Comparison of ENCODE assay signal across 8 mouse cellular contexts in the genomic region with DNA sequence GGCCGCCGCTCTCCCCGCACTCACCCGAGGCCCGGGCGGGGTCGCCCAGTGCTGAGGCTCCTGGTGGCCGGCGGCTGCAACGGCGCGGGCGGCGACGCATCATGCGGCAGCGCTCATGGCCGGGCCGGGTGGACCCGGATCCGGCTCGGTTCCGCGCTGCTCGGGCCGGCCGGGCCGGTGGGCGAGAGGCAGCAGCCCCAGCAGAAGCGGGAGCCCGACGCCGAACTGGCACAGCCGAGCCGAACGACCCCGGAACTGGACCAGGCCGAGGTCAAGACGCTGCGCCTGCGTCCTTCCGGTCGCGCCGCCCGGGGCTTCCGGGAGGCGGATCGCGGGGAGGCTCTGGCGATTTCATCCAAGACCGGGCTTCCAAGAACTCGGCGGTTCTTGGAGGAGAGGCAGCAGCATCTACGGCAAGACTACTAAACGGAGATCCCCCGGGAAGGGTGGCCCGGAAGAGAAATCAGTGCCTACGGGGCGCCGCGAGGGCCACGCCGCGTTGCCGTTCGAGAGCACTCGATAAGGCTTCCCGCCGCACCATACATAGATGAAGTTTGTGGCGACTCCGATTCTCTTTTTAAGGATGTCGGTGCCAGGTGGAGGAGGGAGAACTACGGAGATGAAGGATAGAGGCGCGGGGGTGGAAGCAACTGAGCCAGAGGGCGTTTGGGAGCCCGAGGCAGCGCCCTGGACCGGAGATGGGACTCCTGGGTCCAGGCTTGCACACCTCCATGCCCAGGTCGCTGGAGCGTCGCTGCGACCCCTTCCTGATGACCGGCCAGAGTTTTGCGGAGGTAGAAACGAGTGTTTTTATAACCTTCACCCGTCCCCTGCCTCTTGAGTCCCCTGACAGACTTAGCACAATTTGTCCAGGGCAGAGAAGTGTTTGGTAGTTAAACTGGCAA. TPM values are rescaled to one million over a fixed set of nuclear protein-coding genes. Genes with fewer than 3 reads are reported as not detected.
A peak's percentile ranks its signal among the peaks of the same experiment; 100 is the strongest.
DNase-seq lines count a peak whose midpoint lies in the region; ATAC-seq and TF ChIP-seq lines count a peak whose summit lies in the region.

A gene (minus strand): TSS at position 415 of the 905 bp plus-strand sequence.

- peak within 1 kb of the TSS; percentile 85 for H3K4me3 ChIP-seq in bone marrow, adult 2 months (replicated peaks; ENCODE audit: control insufficient read depth, low read depth, low read length)
- H3K4me3 ChIP-seq in embryonic fibroblast, embryonic 13.5 days (ENCODE audit: insufficient read depth, low read length) = peak within 1 kb of the TSS; percentile 94
- H3K4me3 ChIP-seq in heart, embryonic 10.5 days = peak within 1 kb of the TSS; percentile 91
- H3K4me3 ChIP-seq in kidney, embryonic 15.5 days (replicated peaks) = peak within 1 kb of the TSS; percentile 97
- H3K4me3 ChIP-seq in limb, embryonic 15.5 days = peak within 1 kb of the TSS; percentile 88
- peak within 1 kb of the TSS; percentile 94 for H3K4me3 ChIP-seq in midbrain, postnatal 0 days (ENCODE audit: low read depth, low read length)

- H3K9ac ChIP-seq in kidney, embryonic 15.5 days = peak within 1 kb of the TSS; percentile 95
- H3K9ac ChIP-seq in limb, embryonic 15.5 days = peak within 1 kb of the TSS; percentile 84
- peak within 1 kb of the TSS; percentile 92 for H3K9ac ChIP-seq in midbrain, postnatal 0 days (replicated peaks; ENCODE audit: low read length, poor library complexity, severe bottlenecking)

- no peaks in the 10 kb centered on the region for H3K27me3 ChIP-seq in heart, embryonic 10.5 days (ENCODE audit: insufficient read depth, poor library complexity, severe bottlenecking)
- H3K27me3 ChIP-seq in kidney, embryonic 15.5 days = no peaks in the 10 kb centered on the region
- H3K27me3 ChIP-seq in limb, embryonic 15.5 days = no peaks in the 10 kb centered on the region
- no peaks in the 10 kb centered on the region for H3K27me3 ChIP-seq in midbrain, postnatal 0 days (ENCODE audit: insufficient read depth, low read length)

- no peaks in the 10 kb centered on the region for H3K9me3 ChIP-seq in heart, embryonic 10.5 days
- no peaks in the 10 kb centered on the region for H3K9me3 ChIP-seq in kidney, embryonic 15.5 days (replicated peaks)
- H3K9me3 ChIP-seq in limb, embryonic 15.5 days = no peaks in the 10 kb centered on the region
- no peaks in the 10 kb centered on the region for H3K9me3 ChIP-seq in midbrain, postnatal 0 days (ENCODE audit: low read length)

- no peaks in the 10 kb centered on the region for H3K4me1 ChIP-seq in bone marrow, adult 2 months (ENCODE audit: control insufficient read depth, insufficient read depth, low read length)
- peaks cover 8% of the 10 kb centered on the region; the same call in 1 of the 2 replicates for H3K4me1 ChIP-seq in embryonic fibroblast, embryonic 13.5 days (ENCODE audit: control insufficient read depth, insufficient read depth, low read length)
- peaks cover 54% of the 10 kb centered on the region for H3K4me1 ChIP-seq in heart, embryonic 10.5 days
- H3K4me1 ChIP-seq in kidney, embryonic 15.5 days = peaks cover 45% of the 10 kb centered on the region
- H3K4me1 ChIP-seq in limb, embryonic 15.5 days = peaks cover 28% of the 10 kb centered on the region
- H3K4me1 ChIP-seq in midbrain, postnatal 0 days (ENCODE audit: insufficient read depth, low read length) = peaks cover 16% of the 10 kb centered on the region; the same call in 1 of the 2 replicates

- ATAC-seq in kidney, embryonic 15.5 days (replicated peaks; ENCODE audit: low FRiP score) = peak; percentile 71
- peak; percentile 66 for ATAC-seq in limb, embryonic 15.5 days (ENCODE audit: insufficient number of reproducible peaks, low FRiP score, low TSS enrichment, low read depth)
- peak; percentile 78 for ATAC-seq in midbrain, postnatal 0 days (ENCODE audit: low FRiP score)

- peak within 1 kb of the TSS; percentile 85 for H3K27ac ChIP-seq in bone marrow, adult 2 months (ENCODE audit: control insufficient read depth, insufficient read depth, low read depth, low read length, poor library complexity)
- H3K27ac ChIP-seq in embryonic fibroblast, embryonic 13.5 days (ENCODE audit: insufficient read depth, low read length) = peak within 1 kb of the TSS; percentile 79
- peak within 1 kb of the TSS; percentile 93 for H3K27ac ChIP-seq in heart, embryonic 10.5 days
- peak within 1 kb of the TSS; percentile 97 for H3K27ac ChIP-seq in kidney, embryonic 15.5 days
- peak within 1 kb of the TSS; percentile 93 for H3K27ac ChIP-seq in limb, embryonic 15.5 days
- H3K27ac ChIP-seq in midbrain, postnatal 0 days (ENCODE audit: low read depth, low read length) = peak within 1 kb of the TSS; percentile 90

- H3K36me3 ChIP-seq in heart, embryonic 10.5 days = 0 out of 2 replicates have a peak, but pooled peaks cover 8% of the 10 kb centered on the region
- H3K36me3 ChIP-seq in kidney, embryonic 15.5 days = no peaks in the 10 kb centered on the region; the same call in 1 of the 2 replicates
- H3K36me3 ChIP-seq in limb, embryonic 15.5 days = peaks cover 8% of the 10 kb centered on the region; the same call in 1 of the 2 replicates
- no peaks in the 10 kb centered on the region; the same call in 1 of the 2 replicates for H3K36me3 ChIP-seq in midbrain, postnatal 0 days (ENCODE audit: insufficient read depth, low read length)

- peak within 1 kb of the TSS; percentile 82 for H3K4me2 ChIP-seq in kidney, embryonic 15.5 days
- peak within 1 kb of the TSS; percentile 81 for H3K4me2 ChIP-seq in limb, embryonic 15.5 days
- H3K4me2 ChIP-seq in midbrain, postnatal 0 days (ENCODE audit: low read depth, low read length, poor library complexity, severe bottlenecking) = peak within 1 kb of the TSS; percentile 88

- DNase-seq in 416B (ENCODE audit: low read depth) = peak; percentile 70
- peak; percentile 92 for DNase-seq in heart, embryonic 10.5 days (ENCODE audit: low spot score)
- peak; percentile 86 for DNase-seq in midbrain, postnatal 0 days (ENCODE audit: low spot score)
- DNase-seq in spleen, postnatal 14 days (ENCODE audit: low spot score in 2 of 2) = peak; percentile 47 to 66

- WGBS in bone marrow, adult 2 months = under 1% methylated on average over 88 of the region's 88 CpGs
- under 1% methylated on average over 88 of the region's 88 CpGs for WGBS in heart, embryonic 10.5 days
- WGBS in kidney, embryonic 15.5 days = under 1% methylated on average over 88 of the region's 88 CpGs
- under 1% methylated on average over 88 of the region's 88 CpGs for WGBS in limb, embryonic 15.5 days
- WGBS in midbrain, postnatal 0 days = under 1% methylated on average over 80 of the region's 88 CpGs

- TF ChIP-seq POLR2A in bone marrow, adult 2 months (IDR thresholded peaks at IDR 0.05; ENCODE audit: borderline replicate concordance, control insufficient read depth, low read depth, low read length) = no peak
- TF ChIP-seq POLR2A in embryonic fibroblast, embryonic 13.5 days (IDR thresholded peaks at IDR 0.05; ENCODE audit: low read depth, low read length) = peak; percentile 68

- TF ChIP-seq CTCF in bone marrow, adult 2 months (IDR thresholded peaks at IDR 0.05; ENCODE audit: control insufficient read depth, insufficient read depth, low read length) = no peak
- no peak for TF ChIP-seq CTCF in embryonic fibroblast, embryonic 13.5 days (IDR thresholded peaks at IDR 0.05; ENCODE audit: borderline replicate concordance, insufficient read depth, low read length)
- no peak; the same call in 1 of the 2 replicates for TF ChIP-seq CTCF in midbrain, postnatal 0 days (IDR thresholded peaks at IDR 0.05)

RNA-seq across cellular contexts. Expression of the gene that starts here (rescaled TPM):
- 8.6 and 18.7 TPM in 2 replicates for polyA plus RNA-seq in bone marrow, adult 2 months (2011; ENCODE audit: insufficient read depth, insufficient read length, low replicate concordance, missing spikeins)
- polyA plus RNA-seq in embryonic fibroblast, embryonic 13.5 days (2011; ENCODE audit: insufficient read length, low read depth, missing spikeins) = 20.1 and 25.6 TPM in 2 replicates
- 35.5 and 37.3 TPM in 2 replicates for polyA plus RNA-seq in heart, embryonic 10.5 days (2016; fragmentation: Nextera tagmentation; extraction: Ambion mirVana)
- 31.9 and 34.3 TPM in 2 replicates for polyA plus RNA-seq in kidney, embryonic 15.5 days (2015; fragmentation: Nextera tagmentation; extraction: Ambion mirVana)
- 32.7 and 32.8 TPM in 2 replicates for polyA plus RNA-seq in limb, embryonic 15.5 days (2015; fragmentation: Nextera tagmentation; extraction: Ambion mirVana)
- total RNA-seq in midbrain, postnatal 0 days (2014; rRNA removed) = 34.1 and 40.8 TPM in 2 replicates
- 23.9 and 24.6 TPM in 2 replicates for polyA plus RNA-seq in midbrain, postnatal 0 days (2015; fragmentation: Nextera tagmentation; extraction: Ambion mirVana)

Comparison
In these comparisons a context has a peak if more than half of its experiments do, and no peak if none do; other contexts are left out.
1. Peak in every context shown above with its lines: DNase-seq, ATAC-seq, H3K4me3 ChIP-seq and H3K27ac ChIP-seq.